Mouse (Mus musculus): ENCODE measurements at regions not wholly inside any gene's neighbourhood (a gene's known extent, or its start where the extent isn't known, plus 50 kb on each side); places are given as distances from the start of the nearest gene placed in this dataset.

GRCm38 (mm10) chr9:49912306-49912705 lies 113.6 kb upstream of the Ncam1 start:
- TF ChIP-seq EP300 (IDR thresholded peaks at IDR 0.05) (no peak), CTCF (IDR thresholded peaks at IDR 0.05) (no peak)

Measured in lung, postnatal 0 days (tissue).